Mouse (Mus musculus): ENCODE data around the gene Slco1c1.
A peak's percentile ranks its signal among the peaks of the same experiment; 100 is the strongest.

Gene Slco1c1

GRCm38 (mm10) chr6:141523747-141524640, at the start of gene Slco1c1:
Gene Slco1c1 (plus strand): TSS chr6:141524368.
- DNase-seq (ENCODE audit: low spot score): no peak

- no peak for DNase-seq (ENCODE audit: low spot score)
Observed at GRCm38 (mm10) chr6:141474696-141475095, 49.5 kb upstream of the Slco1c1 start.

- DNase-seq (ENCODE audit: low spot score): no peak
Observed at GRCm38 (mm10) chr6:141485302-141486021, 38.7 kb upstream of the Slco1c1 start.

- peak; percentile 75 for DNase-seq (ENCODE audit: low spot score)
Observed at GRCm38 (mm10) chr6:141487266-141487665, 36.9 kb upstream of the Slco1c1 start.

GRCm38 (mm10) chr6:141488619-141489018, 35.5 kb upstream of the Slco1c1 start:
- DNase-seq (ENCODE audit: low spot score): peak; percentile 77

- no peak for DNase-seq (ENCODE audit: low spot score)
Observed at GRCm38 (mm10) chr6:141494909-141495308, 29.3 kb upstream of the Slco1c1 start.

GRCm38 (mm10) chr6:141495634-141496418, 28.3 kb upstream of the Slco1c1 start:
- peak; percentile 74 for DNase-seq (ENCODE audit: low spot score)

GRCm38 (mm10) chr6:141499511-141499910, 24.7 kb upstream of the Slco1c1 start:
- no peak for DNase-seq (ENCODE audit: low spot score)

GRCm38 (mm10) chr6:141501171-141501570, 23.0 kb upstream of the Slco1c1 start:
- DNase-seq (ENCODE audit: low spot score): no peak

- DNase-seq (ENCODE audit: low spot score): no peak
Observed at GRCm38 (mm10) chr6:141522541-141522940, 1.6 kb upstream of the Slco1c1 start.

GRCm38 (mm10) chr6:141525787-141526186, 1.6 kb downstream of the Slco1c1 start:
- DNase-seq (ENCODE audit: low spot score): no peak

GRCm38 (mm10) chr6:141530865-141531264, 6.7 kb downstream of the Slco1c1 start:
- no peak for DNase-seq (ENCODE audit: low spot score)

- no peak for DNase-seq (ENCODE audit: low spot score)
Observed at GRCm38 (mm10) chr6:141537298-141537697, 13.1 kb downstream of the Slco1c1 start.

- no peak for DNase-seq (ENCODE audit: low spot score)
Observed at GRCm38 (mm10) chr6:141541136-141541535, 17.0 kb downstream of the Slco1c1 start.

- DNase-seq (ENCODE audit: low spot score): no peak
Observed at GRCm38 (mm10) chr6:141543344-141543743, 19.2 kb downstream of the Slco1c1 start.

GRCm38 (mm10) chr6:141558118-141558517, 34.0 kb downstream of the Slco1c1 start:
- no peak for DNase-seq (ENCODE audit: low spot score)

GRCm38 (mm10) chr6:141567366-141567765, 43.2 kb downstream of the Slco1c1 start:
- DNase-seq (ENCODE audit: low spot score): no peak

- DNase-seq (ENCODE audit: low spot score): no peak
Observed at GRCm38 (mm10) chr6:141567852-141568558, 43.8 kb downstream of the Slco1c1 start.

GRCm38 (mm10) chr6:141568559-141568946, 44.4 kb downstream of the Slco1c1 start:
- no peak for DNase-seq (ENCODE audit: low spot score)

GRCm38 (mm10) chr6:141576646-141577200, 52.6 kb downstream of the Slco1c1 start:
- DNase-seq (ENCODE audit: low spot score): peak; percentile 61

- DNase-seq (ENCODE audit: low spot score): no peak
Observed at GRCm38 (mm10) chr6:141584791-141585403, 60.7 kb downstream of the Slco1c1 start.
